Mouse (Mus musculus) MEL (cell line): ENCODE measurements at regions not wholly inside any gene's neighbourhood (a gene's known extent, or its start where the extent isn't known, plus 50 kb on each side); places are given as distances from the start of the nearest gene placed in this dataset.

Experiments used
- DNase-seq: peaks from one replicate; pipeline ENCODE4 v3.0.0; 2011; ENCODE audit warnings: low read depth, low spot score
- H3K27ac ChIP-seq: 2 replicates; pipeline ENCODE4 v1.5.1; 2012; ENCODE audit warnings: low read depth, mild to moderate bottlenecking, control low read depth, low read length, moderate library complexity; ENCODE audit not compliant: control insufficient read depth
- H3K27me3 ChIP-seq, 2 experiments: fragments of 150-350 bp in 1 of 2; sonication (generic) in 1 of 2; 2 replicates each; pipeline ENCODE4 v1.6.1; 2012; ENCODE audit warnings: low read length in 2 of 2, mild to moderate bottlenecking in 2 of 2, improper control_type of control experiment in 1 of 2, moderate library complexity in 1 of 2; ENCODE audit not compliant: insufficient read depth in 2 of 2, control insufficient read depth in 1 of 2
- H3K36me3 ChIP-seq, 2 experiments: 2 replicates each; pipeline ENCODE4 v1.6.1; 2012 to 2014; ENCODE audit warnings: low read length in 2 of 2, improper control_type of control experiment in 1 of 2, inconsistent platforms in 1 of 2, mild to moderate bottlenecking in 1 of 2; ENCODE audit not compliant: insufficient read depth in 2 of 2, control insufficient read depth in 1 of 2
- H3K4me1 ChIP-seq, 2 experiments: fragments of 150-350 bp in 1 of 2; sonication (generic) in 1 of 2; 2 replicates each; pipeline ENCODE4 v1.6.1; 2012; ENCODE audit warnings: low read length in 2 of 2, improper control_type of control experiment in 1 of 2, mild to moderate bottlenecking in 1 of 2; ENCODE audit not compliant: insufficient read depth in 2 of 2, control insufficient read depth in 1 of 2
- H3K4me3 ChIP-seq, 2 experiments: fragments of 150-350 bp in 1 of 2; sonication (generic) in 1 of 2; 2 replicates each; pipeline ENCODE4 v1.5.1; 2012; ENCODE audit warnings: low read depth in 2 of 2, low read length in 2 of 2, mild to moderate bottlenecking in 2 of 2, moderate library complexity in 2 of 2, control low read depth in 1 of 2, improper control_type of control experiment in 1 of 2; ENCODE audit not compliant: control insufficient read depth in 1 of 2, insufficient read depth in 1 of 2
- H3K79me2 ChIP-seq: 2 replicates; pipeline ENCODE4 v1.6.1; 2012; ENCODE audit warnings: mild to moderate bottlenecking, low read length, moderate library complexity; ENCODE audit not compliant: control insufficient read depth, poor library complexity, insufficient read depth
- H3K9ac ChIP-seq: 2 replicates; pipeline ENCODE4 v1.6.1; 2012; ENCODE audit warnings: low read depth, mild to moderate bottlenecking, control low read depth, low read length, moderate library complexity; ENCODE audit not compliant: control insufficient read depth, poor library complexity, severe bottlenecking
- H3K9me3 ChIP-seq: fragments of 150-350 bp; sonication (generic); replicated peaks from 2 replicates; pipeline ENCODE4 v1.6.1; 2012; ENCODE audit warnings: mild to moderate bottlenecking, low read length, improper control_type of control experiment, moderate library complexity; ENCODE audit not compliant: insufficient read depth
- E2F4 ChIP-seq: IDR thresholded peaks from 2 replicates; pipeline ENCODE4 v1.6.1; 2011; ENCODE audit warnings: low read depth, low read length, improper control_type of control experiment, borderline replicate concordance
- JUND ChIP-seq: IDR thresholded peaks from 2 replicates; pipeline ENCODE4 v1.6.1; 2011; ENCODE audit warnings: low read depth, mild to moderate bottlenecking, improper control_type of control experiment, low read length
- MAFK ChIP-seq: IDR thresholded peaks from 2 replicates; pipeline ENCODE4 v1.6.1; 2011; ENCODE audit warnings: low read depth, mild to moderate bottlenecking, low read length, improper control_type of control experiment, borderline replicate concordance
- MAX ChIP-seq: IDR thresholded peaks from 2 replicates; pipeline ENCODE4 v1.6.1; 2011; ENCODE audit warnings: low read length, improper control_type of control experiment
- MYB ChIP-seq: IDR thresholded peaks from 2 replicates; pipeline ENCODE4 v1.6.1; 2011; ENCODE audit warnings: mild to moderate bottlenecking, low read depth, low read length, improper control_type of control experiment
- SMC3 ChIP-seq: IDR thresholded peaks from 2 replicates; pipeline ENCODE4 v1.6.1; 2011; ENCODE audit warnings: low read depth, low read length, improper control_type of control experiment
- TBP ChIP-seq: IDR thresholded peaks from 2 replicates; pipeline ENCODE4 v1.8.0; 2011; ENCODE audit warnings: low read depth, low read length, improper control_type of control experiment
- UBTF ChIP-seq: IDR thresholded peaks from 2 replicates; pipeline ENCODE4 v1.6.1; 2012; ENCODE audit warnings: low read depth, mild to moderate bottlenecking, inconsistent platforms, low read length, improper control_type of control experiment, moderate library complexity, borderline replicate concordance; ENCODE audit not compliant: insufficient read depth
- ZKSCAN1 ChIP-seq: IDR thresholded peaks from 2 replicates; pipeline ENCODE4 v1.6.1; 2012; ENCODE audit warnings: low read depth, mild to moderate bottlenecking, inconsistent platforms, low read length, improper control_type of control experiment, moderate library complexity
- ZNF384 ChIP-seq: IDR thresholded peaks from 2 replicates; pipeline ENCODE4 v1.6.1; 2012; ENCODE audit warnings: low read depth, mild to moderate bottlenecking, inconsistent platforms, low read length, improper control_type of control experiment

DNA sequence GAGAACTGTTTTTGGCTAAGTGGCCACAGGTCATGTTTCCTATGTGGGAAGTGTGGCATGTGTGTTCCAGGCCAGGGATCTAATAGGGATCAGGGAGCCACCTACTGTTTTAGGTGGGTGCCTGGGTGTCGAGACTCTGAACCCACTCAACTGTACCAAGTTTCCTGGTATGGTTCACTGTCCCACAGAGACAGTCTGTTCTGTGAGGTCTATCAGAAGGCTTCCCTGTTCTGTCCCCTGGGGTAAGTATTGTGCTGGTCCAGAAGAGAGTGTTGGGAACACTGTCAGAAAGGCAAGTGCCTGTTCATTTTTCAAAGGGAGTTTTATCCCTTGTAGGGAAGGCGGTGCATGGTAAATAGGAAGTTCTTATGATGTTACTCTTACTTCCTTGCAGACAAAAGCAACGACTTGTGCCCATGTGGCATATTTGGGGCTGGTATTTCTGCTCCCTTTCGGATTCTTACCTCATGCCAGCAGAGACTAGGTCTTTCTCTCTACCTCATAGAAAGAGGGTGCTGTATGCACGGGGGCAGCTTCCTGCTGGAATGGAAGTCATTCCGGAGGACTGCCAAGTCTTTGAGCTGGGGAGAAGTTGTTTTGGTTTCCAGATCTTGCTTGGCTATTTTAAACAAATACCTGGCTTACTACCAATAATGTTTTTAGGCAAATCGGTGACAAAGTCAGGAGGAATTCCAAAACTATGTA lies 377.7 kb upstream of the Mmadhc start:
- H3K27ac ChIP-seq, result no peak overlapping the region
- no peak for DNase-seq
- H3K36me3 ChIP-seq, result peaks cover 0 to 7% of the 10 kb centered on the region in 2 experiments; a peak in 1 of 4 replicates
- no peaks in the 10 kb centered on the region for H3K79me2 ChIP-seq
- H3K4me3 ChIP-seq, result no peak overlapping the region
- H3K27me3 ChIP-seq, result no peaks in the 10 kb centered on the region
- TF ChIP-seq E2F4 (no peak), UBTF (no peak), MAX (no peak), ZNF384 (no peak), ZKSCAN1 (no peak)
- peaks cover 0 to 10% of the 10 kb centered on the region in 2 experiments; a peak in 2 of 4 replicates for H3K4me1 ChIP-seq
- H3K9ac ChIP-seq, result no peak overlapping the region
- no peaks in the 10 kb centered on the region for H3K9me3 ChIP-seq

DNA sequence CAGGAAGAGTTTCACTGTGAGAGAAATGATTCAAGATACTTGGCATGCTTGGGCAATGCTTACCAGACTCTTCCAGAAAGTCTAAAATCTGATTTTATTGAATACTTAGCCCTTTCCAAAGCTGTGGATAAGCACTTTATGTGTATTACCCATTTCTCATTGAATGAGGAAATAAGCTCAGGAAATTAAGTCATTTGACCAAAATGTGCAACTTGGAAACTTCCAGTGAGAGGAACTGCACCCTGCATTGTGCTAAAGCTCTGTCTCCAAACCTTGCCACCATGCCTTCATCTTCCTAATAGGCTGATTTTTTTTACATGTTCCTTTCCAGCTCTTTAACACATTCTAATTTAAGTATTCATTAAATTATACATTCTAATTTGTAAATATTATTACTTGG lies 372.7 kb upstream of the Mmadhc start:
- no peaks in the 10 kb centered on the region for H3K79me2 ChIP-seq
- no peak for DNase-seq

GRCm38 (mm10) chr2:50668789-50669188 lies 372.2 kb upstream of the Mmadhc start:
- Histone ChIP-seq H3K4me3 (no peak overlapping the region), H3K27me3 (no peaks in the 10 kb centered on the region), H3K79me2 (no peaks in the 10 kb centered on the region), H3K9me3 (no peaks in the 10 kb centered on the region)
- no peak for DNase-seq
- no peak for TF ChIP-seq MAFK
- TF ChIP-seq, all 39 proteins: peak for 0
- no peak overlapping the region for H3K27ac ChIP-seq
- H3K36me3 ChIP-seq, result no peaks in the 10 kb centered on the region
- H3K9ac ChIP-seq, result no peak overlapping the region
- no peaks in the 10 kb centered on the region for H3K4me1 ChIP-seq

More for the DNA sequence above, 372.7 kb upstream of the Mmadhc start:
- no peaks in the 10 kb centered on the region for H3K4me1 ChIP-seq
- TF ChIP-seq JUND, result no peak
- no peak for TF ChIP-seq SMC3
- TF ChIP-seq MYB, result no peak
- no peak for TF ChIP-seq TBP
- no peak overlapping the region for H3K9ac ChIP-seq
- no peaks in the 10 kb centered on the region for H3K9me3 ChIP-seq
- no peak overlapping the region for H3K4me3 ChIP-seq
- no peaks in the 10 kb centered on the region for H3K36me3 ChIP-seq
- H3K27me3 ChIP-seq, result no peaks in the 10 kb centered on the region
- H3K27ac ChIP-seq, result no peak overlapping the region
